Mouse (Mus musculus): ENCODE results near the gene B3galt6. TPM values are rescaled to one million over a fixed set of nuclear protein-coding genes. Genes with fewer than 3 reads are reported as not detected.

The B3galt6 gene
- polyA plus RNA-seq, 1 experiment, result not detected

DNA sequence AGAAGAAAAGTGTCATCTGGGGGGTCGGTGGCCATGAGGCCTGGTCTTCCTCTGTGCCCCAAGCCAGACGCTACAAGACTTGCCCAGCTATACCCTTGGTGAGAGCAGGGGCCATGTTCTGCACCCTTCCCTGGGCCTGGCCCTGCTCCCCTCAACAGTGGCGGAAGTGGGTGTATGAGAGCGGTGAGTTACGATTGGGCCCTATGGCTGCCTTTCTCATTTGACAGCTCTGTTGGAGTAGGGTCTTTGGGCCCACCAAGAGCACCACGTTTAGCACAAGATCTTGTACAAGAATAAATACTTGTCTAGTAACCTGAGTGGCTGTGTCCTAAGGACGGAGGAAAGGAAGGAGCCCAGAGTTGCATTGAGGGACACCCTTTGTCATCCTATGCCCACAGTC lies 36.1 kb upstream of the B3galt6 start:
- H3K4me1 ChIP-seq (ENCODE audit: control insufficient read depth, insufficient read depth, low read length), result peaks cover 23% of the 10 kb centered on the region
- H3K4me3 ChIP-seq (ENCODE audit: insufficient read depth, low read depth, low read length), result no peak overlapping the region
- H3K27ac ChIP-seq (ENCODE audit: insufficient read depth, low read depth, low read length), result no peak overlapping the region
- 90% methylated on average over 7 of the region's 7 CpGs for WGBS
- TF ChIP-seq POLR2A (IDR thresholded peaks at IDR 0.05; ENCODE audit: insufficient read depth, low read depth, low read length) (no peak), CTCF (IDR thresholded peaks at IDR 0.05; ENCODE audit: insufficient read depth, low read depth, low read length) (no peak)

DNA sequence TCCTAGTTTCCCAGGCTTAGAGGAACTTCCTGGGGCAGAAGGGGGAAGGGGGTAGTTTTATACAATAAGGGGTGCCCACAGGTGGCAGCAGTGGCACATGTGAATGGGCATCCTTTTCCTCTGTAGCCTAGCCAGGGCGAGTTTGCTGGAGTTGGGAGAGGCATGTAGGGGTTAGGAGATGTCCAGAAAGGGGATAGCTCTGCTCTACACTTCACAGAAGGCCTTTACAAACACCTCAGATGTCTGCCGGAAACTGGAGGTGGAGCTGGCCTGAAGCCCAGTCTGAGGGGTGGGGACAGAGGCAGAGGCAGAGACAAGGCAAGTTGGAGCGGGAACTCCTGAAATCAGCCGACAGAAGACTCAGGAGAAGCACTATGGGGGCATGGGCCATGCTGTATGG lies 33.6 kb upstream of the B3galt6 start, which contains the start of gene Tnfrsf18:
TSS of gene Tnfrsf18 (plus strand) at position 152 of the 400 bp plus-strand sequence.
- H3K4me1 ChIP-seq (ENCODE audit: control insufficient read depth, insufficient read depth, low read length), result peaks cover 14% of the 10 kb centered on the region
- H3K4me3 ChIP-seq (ENCODE audit: insufficient read depth, low read depth, low read length), result no peak within 1 kb of the TSS
- H3K27ac ChIP-seq (ENCODE audit: insufficient read depth, low read depth, low read length), result no peak within 1 kb of the TSS
- WGBS, result 23% methylated on average over 4 of the region's 4 CpGs
- TF ChIP-seq CTCF (IDR thresholded peaks at IDR 0.05; ENCODE audit: insufficient read depth, low read depth, low read length) (no peak), POLR2A (IDR thresholded peaks at IDR 0.05; ENCODE audit: insufficient read depth, low read depth, low read length) (no peak)

DNA sequence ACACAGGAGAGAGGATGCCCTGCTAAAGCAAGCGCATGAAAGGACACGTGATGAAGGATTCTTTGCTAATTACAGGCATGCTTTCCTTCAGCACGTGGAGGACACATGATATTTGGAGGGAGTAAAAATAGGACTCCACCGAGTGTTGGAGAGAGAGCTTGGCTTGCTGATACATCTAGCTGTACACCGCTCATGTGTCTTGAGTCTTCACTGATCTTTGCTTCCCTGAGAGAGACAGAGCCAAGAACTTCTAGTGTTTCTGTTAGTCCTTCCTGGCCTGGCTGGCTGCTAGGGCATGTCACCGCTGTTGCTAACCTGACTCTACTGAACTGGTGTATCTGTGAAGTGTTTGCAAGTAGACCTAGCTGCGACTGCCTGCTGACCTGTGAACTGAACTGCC lies 31.7 kb upstream of the B3galt6 start:
- Histone ChIP-seq H3K4me1 (ENCODE audit: control insufficient read depth, insufficient read depth, low read length) (peaks cover 3% of the 10 kb centered on the region), H3K4me3 (ENCODE audit: insufficient read depth, low read depth, low read length) (no peak overlapping the region), H3K27ac (ENCODE audit: insufficient read depth, low read depth, low read length) (no peak overlapping the region)
- TF ChIP-seq POLR2A (IDR thresholded peaks at IDR 0.05; ENCODE audit: insufficient read depth, low read depth, low read length), result no peak
- WGBS, result 66% methylated on average over 7 of the region's 7 CpGs

DNA sequence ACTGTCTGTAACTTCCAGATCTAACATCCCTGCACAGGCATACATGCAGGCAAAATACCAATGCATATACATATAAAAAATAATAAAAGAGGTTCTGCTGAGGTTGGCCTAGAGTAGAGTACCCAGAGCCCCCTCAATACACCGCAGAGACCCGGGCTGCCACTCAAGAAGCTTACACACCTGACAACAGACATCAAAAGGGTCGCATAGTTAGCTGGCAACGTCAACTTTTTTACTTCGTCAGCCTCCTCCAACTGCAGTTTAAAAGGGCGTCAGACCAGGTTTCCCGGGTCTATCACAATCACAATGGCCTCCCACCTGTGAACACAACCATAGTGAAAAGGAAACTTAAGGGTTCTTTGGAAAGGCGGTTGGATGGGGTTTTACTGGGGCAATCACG lies 31.1 kb upstream of the B3galt6 start:
- 83% methylated on average over 9 of the region's 9 CpGs for WGBS

DNA sequence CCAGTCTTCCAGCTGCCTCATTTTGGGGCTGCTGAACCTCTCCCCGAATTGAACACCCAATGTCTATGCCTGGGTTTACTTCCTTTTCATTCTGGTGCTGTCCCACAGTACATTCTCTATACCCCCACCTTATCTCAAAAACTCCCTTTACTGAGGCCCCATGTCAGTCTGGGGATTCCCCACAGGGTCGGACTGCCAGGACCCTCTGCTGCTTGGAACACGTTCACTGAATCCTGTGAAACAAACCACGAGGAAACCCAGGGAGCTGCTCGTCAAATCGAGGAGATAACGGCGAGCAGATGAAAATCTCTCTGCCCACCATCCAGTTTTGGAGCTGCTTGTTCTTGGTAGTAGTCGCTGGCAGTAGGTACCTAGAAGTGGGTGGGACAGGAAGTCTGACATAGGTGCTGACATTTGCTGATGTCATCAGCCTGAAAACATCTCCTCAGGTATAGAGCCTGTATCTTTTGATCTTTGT lies 29.5 kb upstream of the B3galt6 start:
- Histone ChIP-seq H3K4me3 (ENCODE audit: insufficient read depth, low read depth, low read length) (no peak overlapping the region), H3K27ac (ENCODE audit: insufficient read depth, low read depth, low read length) (no peak overlapping the region), H3K4me1 (ENCODE audit: control insufficient read depth, insufficient read depth, low read length) (peaks cover 3% of the 10 kb centered on the region)
- TF ChIP-seq POLR2A (IDR thresholded peaks at IDR 0.05; ENCODE audit: insufficient read depth, low read depth, low read length), result no peak
- WGBS, result 81% methylated on average over 9 of the region's 9 CpGs

More for the DNA sequence above, 31.1 kb upstream of the B3galt6 start:
- Histone ChIP-seq H3K4me3 (ENCODE audit: insufficient read depth, low read depth, low read length) (no peak overlapping the region), H3K4me1 (ENCODE audit: control insufficient read depth, insufficient read depth, low read length) (peaks cover 3% of the 10 kb centered on the region), H3K27ac (ENCODE audit: insufficient read depth, low read depth, low read length) (no peak overlapping the region)
- TF ChIP-seq POLR2A (IDR thresholded peaks at IDR 0.05; ENCODE audit: insufficient read depth, low read depth, low read length) (no peak), CTCF (IDR thresholded peaks at IDR 0.05; ENCODE audit: insufficient read depth, low read depth, low read length) (no peak)

DNA sequence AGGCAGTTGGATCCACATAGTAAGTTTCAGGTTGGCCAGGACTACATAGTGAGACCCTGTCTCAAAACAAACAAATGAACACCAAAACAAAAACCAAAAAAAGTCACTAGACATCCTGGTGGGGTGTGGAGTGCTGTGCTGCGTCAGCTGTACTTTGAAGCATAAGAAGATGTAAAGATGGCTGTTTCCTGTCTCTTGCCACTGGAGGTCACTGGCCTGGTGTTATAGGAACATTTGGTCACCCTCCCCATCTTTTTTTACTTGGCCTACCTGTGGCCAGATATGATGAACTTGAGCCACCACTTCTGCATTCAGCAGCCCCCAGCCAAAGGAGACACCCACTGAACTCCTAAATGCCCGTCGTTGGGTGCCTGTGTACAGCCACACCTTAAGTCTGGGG lies 28.9 kb upstream of the B3galt6 start:
- no peak overlapping the region for H3K27ac ChIP-seq (ENCODE audit: insufficient read depth, low read depth, low read length)
- no peak overlapping the region for H3K4me3 ChIP-seq (ENCODE audit: insufficient read depth, low read depth, low read length)
- WGBS, result 96% methylated on average over 3 of the region's 3 CpGs
- peaks cover 3% of the 10 kb centered on the region for H3K4me1 ChIP-seq (ENCODE audit: control insufficient read depth, insufficient read depth, low read length)
- TF ChIP-seq POLR2A (IDR thresholded peaks at IDR 0.05; ENCODE audit: insufficient read depth, low read depth, low read length) (no peak), CTCF (IDR thresholded peaks at IDR 0.05; ENCODE audit: insufficient read depth, low read depth, low read length) (no peak)

DNA sequence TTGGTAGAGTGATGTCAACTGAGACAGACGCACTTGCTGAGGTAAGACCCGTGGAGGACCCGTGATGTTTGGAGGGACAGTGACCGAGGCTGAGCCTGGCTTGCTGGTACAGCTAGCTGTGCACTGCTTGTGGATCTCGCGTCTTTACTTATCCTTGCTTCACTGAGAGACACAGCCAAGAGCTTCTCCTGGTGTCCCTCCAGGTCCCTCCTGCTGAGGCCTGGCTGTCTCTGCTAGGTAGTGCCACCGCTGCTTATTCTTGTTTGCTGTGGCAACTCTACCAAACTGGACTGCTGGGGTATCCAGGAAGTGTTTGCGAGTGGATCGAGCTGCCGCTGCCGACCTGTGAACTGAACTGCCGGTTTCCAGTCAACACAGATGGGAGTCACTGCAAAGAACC lies 27.3 kb upstream of the B3galt6 start:
- Histone ChIP-seq H3K4me3 (ENCODE audit: insufficient read depth, low read depth, low read length) (no peak overlapping the region), H3K4me1 (ENCODE audit: control insufficient read depth, insufficient read depth, low read length) (no peaks in the 10 kb centered on the region; the same call in 1 of the 2 replicates), H3K27ac (ENCODE audit: insufficient read depth, low read depth, low read length) (no peak overlapping the region)
- WGBS, result 91% methylated on average over 12 of the region's 12 CpGs
- TF ChIP-seq POLR2A (IDR thresholded peaks at IDR 0.05; ENCODE audit: insufficient read depth, low read depth, low read length), result no peak
- TF ChIP-seq CTCF (IDR thresholded peaks at IDR 0.05; ENCODE audit: insufficient read depth, low read depth, low read length), result no peak

DNA sequence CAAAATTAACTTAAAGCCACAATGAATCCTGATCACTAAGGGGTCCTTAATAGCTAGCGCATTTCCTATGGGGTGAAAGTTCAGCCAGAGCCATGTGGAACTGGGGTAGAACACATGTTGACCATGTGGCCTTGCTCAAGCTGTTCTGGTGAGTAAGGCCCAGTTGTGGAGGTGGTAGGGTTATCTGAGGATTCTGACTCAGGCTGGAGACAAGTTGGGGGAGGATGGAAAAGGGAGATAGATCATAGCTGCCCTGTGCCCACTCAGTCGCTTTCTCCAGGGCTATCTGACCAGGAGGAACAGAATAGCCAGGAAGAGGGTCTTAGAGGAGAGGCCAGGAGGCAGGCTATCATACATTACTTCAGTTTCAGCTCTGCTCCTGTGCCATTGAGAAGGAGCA lies 22.0 kb upstream of the B3galt6 start:
- WGBS, result 86% methylated on average over 2 of the region's 2 CpGs
- TF ChIP-seq CTCF (IDR thresholded peaks at IDR 0.05; ENCODE audit: insufficient read depth, low read depth, low read length), result no peak
- no peak overlapping the region for H3K4me3 ChIP-seq (ENCODE audit: insufficient read depth, low read depth, low read length)
- H3K4me1 ChIP-seq (ENCODE audit: control insufficient read depth, insufficient read depth, low read length), result no peaks in the 10 kb centered on the region; the same call in 1 of the 2 replicates
- H3K27ac ChIP-seq (ENCODE audit: insufficient read depth, low read depth, low read length), result no peak overlapping the region

DNA sequence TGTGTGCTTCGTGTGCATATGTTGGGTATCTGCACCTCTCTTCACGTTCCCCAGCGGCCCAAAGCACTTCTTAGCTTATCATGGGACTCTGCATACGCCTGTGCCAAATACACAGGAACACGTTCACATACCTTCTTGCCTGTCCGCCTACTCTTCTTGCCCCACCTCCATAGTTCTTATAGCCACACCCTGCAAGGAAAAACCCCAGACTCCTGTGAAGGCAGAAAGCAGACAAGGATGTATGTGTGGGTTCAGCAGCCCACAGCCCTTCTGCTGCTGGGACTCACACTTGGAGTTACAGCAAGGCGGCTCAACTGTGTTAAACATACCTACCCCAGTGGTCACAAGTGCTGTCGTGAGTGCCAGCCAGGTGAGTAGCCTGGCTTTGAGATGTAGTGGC lies 21.2 kb upstream of the B3galt6 start, which contains the start of gene Tnfrsf4:
TSS of gene Tnfrsf4 (plus strand) at position 207 of the 400 bp plus-strand sequence.
- no peak within 1 kb of the TSS for H3K27ac ChIP-seq (ENCODE audit: insufficient read depth, low read depth, low read length)
- no peak within 1 kb of the TSS for H3K4me3 ChIP-seq (ENCODE audit: insufficient read depth, low read depth, low read length)
- TF ChIP-seq CTCF (IDR thresholded peaks at IDR 0.05; ENCODE audit: insufficient read depth, low read depth, low read length), result no peak
- TF ChIP-seq POLR2A (IDR thresholded peaks at IDR 0.05; ENCODE audit: insufficient read depth, low read depth, low read length), result no peak
- H3K4me1 ChIP-seq (ENCODE audit: control insufficient read depth, insufficient read depth, low read length), result no peaks in the 10 kb centered on the region; the same call in 1 of the 2 replicates
- 71% methylated on average over 8 of the region's 8 CpGs for WGBS

DNA sequence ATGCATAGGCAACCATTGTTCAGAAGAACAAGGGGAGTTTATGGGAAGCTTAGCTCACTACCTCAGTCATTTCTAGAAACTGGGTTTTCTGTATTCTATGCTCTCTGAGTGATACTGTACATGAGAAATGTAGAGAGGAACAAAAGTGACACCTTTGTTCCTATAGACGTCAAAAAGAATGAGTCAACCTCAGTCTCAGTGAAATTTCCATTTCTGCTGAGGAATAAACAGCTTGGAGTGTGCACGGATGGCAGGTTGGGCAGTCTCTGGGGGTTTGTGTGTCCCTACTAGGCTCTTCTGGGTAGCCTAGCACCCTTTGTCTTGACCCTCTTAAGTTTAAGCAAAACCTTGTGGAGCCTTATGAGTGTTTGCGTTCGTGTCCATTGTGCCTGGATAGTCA lies 15.9 kb upstream of the B3galt6 start:
- no peak overlapping the region for H3K27ac ChIP-seq (ENCODE audit: insufficient read depth, low read depth, low read length)
- no peak for TF ChIP-seq POLR2A (IDR thresholded peaks at IDR 0.05; ENCODE audit: insufficient read depth, low read depth, low read length)
- no peak for TF ChIP-seq CTCF (IDR thresholded peaks at IDR 0.05; ENCODE audit: insufficient read depth, low read depth, low read length)
- no peak overlapping the region for H3K4me3 ChIP-seq (ENCODE audit: insufficient read depth, low read depth, low read length)
- 94% methylated on average over 4 of the region's 4 CpGs for WGBS
- no peaks in the 10 kb centered on the region for H3K4me1 ChIP-seq (ENCODE audit: control insufficient read depth, insufficient read depth, low read length)
